Mouse (Mus musculus): ENCODE results near the gene Pate2.

Gene Pate2

DNA sequence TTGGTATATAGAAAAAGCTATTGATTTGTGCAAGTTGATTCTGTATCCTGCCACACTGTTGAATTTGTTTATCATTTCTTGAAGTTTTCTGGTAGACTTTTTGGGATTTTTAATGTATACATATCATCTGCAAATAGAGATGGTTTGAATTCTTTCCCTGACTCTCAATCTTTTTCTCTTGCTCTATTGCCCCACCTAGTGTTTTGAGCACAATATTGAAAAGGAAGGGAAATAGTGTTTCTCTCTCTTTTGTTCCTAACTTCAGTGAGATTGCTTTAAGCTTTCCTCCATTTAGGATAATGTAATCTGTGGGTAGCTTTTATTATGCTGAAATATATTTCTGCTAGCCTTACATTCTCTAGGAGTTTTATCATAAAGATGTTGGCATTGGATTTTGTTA, 137.2 kb downstream of the Pate2 start:
- in situ Hi-C loops (cut with MboI, MseI) = no loop called here
